Mouse (Mus musculus): ENCODE data around the gene Hip1.

DNA sequence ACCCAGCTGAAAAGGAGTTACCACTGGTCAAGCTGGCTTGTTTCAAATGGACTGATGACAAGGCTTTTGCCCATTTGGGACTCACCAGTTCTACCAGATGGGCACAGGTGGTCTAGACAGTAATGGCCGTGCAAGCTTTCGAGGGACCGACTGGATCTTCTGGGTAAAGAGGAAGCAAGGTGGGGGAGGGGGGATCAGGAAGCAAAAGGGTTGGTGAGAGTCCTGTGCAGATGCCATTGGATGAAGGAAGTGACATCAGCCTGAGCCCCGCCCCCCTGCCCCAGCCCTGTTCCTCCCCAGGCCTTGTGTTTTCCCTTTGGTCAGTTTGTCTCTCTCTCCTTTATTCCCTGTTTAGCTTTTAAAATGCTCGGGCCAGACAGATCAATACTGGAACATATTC lies 68.7 kb downstream of the Hip1 start:
- TF ChIP-seq CTCF (IDR thresholded peaks at IDR 0.05) (no peak), EP300 (IDR thresholded peaks at IDR 0.05; ENCODE audit: insufficient read depth, low read depth, low read length) (no peak), POLR2A (IDR thresholded peaks at IDR 0.05; ENCODE audit: insufficient read depth, low read depth, low read length) (no peak)

Measured in heart, adult 2 months (tissue).